Mouse (Mus musculus): ENCODE measurements around the gene Sfxn5. TPM values are rescaled to one million over a fixed set of nuclear protein-coding genes. Genes with fewer than 3 reads are reported as not detected.

Gene Sfxn5
- polyA plus RNA-seq, 1 experiment: 2.0 TPM

- H3ac ChIP-seq (ENCODE audit: control insufficient read depth, insufficient read length): no peak overlapping the region
- peaks cover 43% of the 10 kb centered on the region for H3K27me3 ChIP-seq (ENCODE audit: control insufficient read depth, insufficient read depth, insufficient read length)
- TF ChIP-seq POLR2AphosphoS2 (IDR thresholded peaks at IDR 0.05; ENCODE audit: insufficient read length, low read depth) (no peak), TCF12 (IDR thresholded peaks at IDR 0.05; ENCODE audit: insufficient read depth, poor library complexity, severe bottlenecking) (no peak), POLR2A (IDR thresholded peaks at IDR 0.05; ENCODE audit: insufficient read length, low read depth) (no peak), USF1 (IDR thresholded peaks at IDR 0.05; ENCODE audit: low read depth) (no peak), SRF (IDR thresholded peaks at IDR 0.05; ENCODE audit: control insufficient read depth, insufficient read length, low read depth) (no peak), MYOD1 (IDR thresholded peaks at IDR 0.05; ENCODE audit: control insufficient read depth in 1 of 3, insufficient read length in 2 of 3, low read depth in 2 of 3) (no peak), E2F4 (IDR thresholded peaks at IDR 0.05; ENCODE audit: insufficient read depth) (no peak)
- no peak overlapping the region for H3K4me2 ChIP-seq (ENCODE audit: low read depth)
- no peaks in the 10 kb centered on the region for H3K36me3 ChIP-seq (ENCODE audit: control insufficient read depth, insufficient read depth)
- H3K4me3 ChIP-seq: no peak overlapping the region
- no peaks in the 10 kb centered on the region for H3K79me2 ChIP-seq (ENCODE audit: control insufficient read depth, insufficient read depth)
Observed at GRCm38 (mm10) chr6:85183951-85184350, 149.3 kb downstream of the Sfxn5 start.

- H3K4me2 ChIP-seq (ENCODE audit: low read depth): no peak overlapping the region
- TF ChIP-seq USF1 (IDR thresholded peaks at IDR 0.05; ENCODE audit: low read depth) (no peak), POLR2A (IDR thresholded peaks at IDR 0.05; ENCODE audit: insufficient read length, low read depth) (no peak), TCF3 (IDR thresholded peaks at IDR 0.05; ENCODE audit: insufficient read length, low read depth) (no peak), E2F4 (IDR thresholded peaks at IDR 0.05; ENCODE audit: insufficient read depth) (no peak), CEBPB (IDR thresholded peaks at IDR 0.05; ENCODE audit: insufficient read depth, poor library complexity, severe bottlenecking) (no peak), SRF (IDR thresholded peaks at IDR 0.05; ENCODE audit: control insufficient read depth, insufficient read length, low read depth) (no peak), MYOG (IDR thresholded peaks at IDR 0.05; ENCODE audit: control insufficient read depth in 1 of 3, insufficient read depth in 1 of 3, insufficient read length in 2 of 3, low read depth in 2 of 3) (no peak), TCF12 (IDR thresholded peaks at IDR 0.05; ENCODE audit: insufficient read depth, poor library complexity, severe bottlenecking) (no peak), REST (IDR thresholded peaks at IDR 0.05; ENCODE audit: insufficient read depth, insufficient read length) (no peak)
- H3ac ChIP-seq (ENCODE audit: control insufficient read depth, insufficient read length): no peak overlapping the region
- no peaks in the 10 kb centered on the region for H3K79me2 ChIP-seq (ENCODE audit: control insufficient read depth, insufficient read depth)
- no peak overlapping the region for H3K4me3 ChIP-seq
- peaks cover 30% of the 10 kb centered on the region for H3K27me3 ChIP-seq (ENCODE audit: control insufficient read depth, insufficient read depth, insufficient read length)
- no peaks in the 10 kb centered on the region for H3K36me3 ChIP-seq (ENCODE audit: control insufficient read depth, insufficient read depth)
Observed at GRCm38 (mm10) chr6:85180036-85180435, 153.2 kb downstream of the Sfxn5 start.

GRCm38 (mm10) chr6:85179569-85179968, 153.7 kb downstream of the Sfxn5 start:
- peaks cover 30% of the 10 kb centered on the region for H3K27me3 ChIP-seq (ENCODE audit: control insufficient read depth, insufficient read depth, insufficient read length)
- TF ChIP-seq E2F4 (IDR thresholded peaks at IDR 0.05; ENCODE audit: insufficient read depth): no peak
- no peak for TF ChIP-seq MAX (IDR thresholded peaks at IDR 0.05; ENCODE audit: low read depth)
- no peak for TF ChIP-seq MYOG (IDR thresholded peaks at IDR 0.05; ENCODE audit: control insufficient read depth in 1 of 3, insufficient read depth in 1 of 3, insufficient read length in 2 of 3, low read depth in 2 of 3)
- TF ChIP-seq POLR2A (IDR thresholded peaks at IDR 0.05; ENCODE audit: insufficient read length, low read depth): no peak
- no peak for TF ChIP-seq TCF12 (IDR thresholded peaks at IDR 0.05; ENCODE audit: insufficient read depth, poor library complexity, severe bottlenecking)
- no peak for TF ChIP-seq REST (IDR thresholded peaks at IDR 0.05; ENCODE audit: insufficient read depth, insufficient read length)
- no peak for TF ChIP-seq POLR2AphosphoS2 (IDR thresholded peaks at IDR 0.05; ENCODE audit: insufficient read length, low read depth)
- TF ChIP-seq SRF (IDR thresholded peaks at IDR 0.05; ENCODE audit: control insufficient read depth, insufficient read length, low read depth): no peak
- no peak for TF ChIP-seq CEBPB (IDR thresholded peaks at IDR 0.05; ENCODE audit: insufficient read depth, poor library complexity, severe bottlenecking)
- TF ChIP-seq MYOD1 (IDR thresholded peaks at IDR 0.05; ENCODE audit: control insufficient read depth in 1 of 3, insufficient read length in 2 of 3, low read depth in 2 of 3): no peak
- TF ChIP-seq TCF3 (IDR thresholded peaks at IDR 0.05; ENCODE audit: insufficient read length, low read depth): no peak
- no peak for TF ChIP-seq USF1 (IDR thresholded peaks at IDR 0.05; ENCODE audit: low read depth)
- no peak overlapping the region for H3K4me2 ChIP-seq (ENCODE audit: low read depth)
- H3ac ChIP-seq (ENCODE audit: control insufficient read depth, insufficient read length): no peak overlapping the region
- no peak overlapping the region for H3K4me3 ChIP-seq
- no peaks in the 10 kb centered on the region for H3K36me3 ChIP-seq (ENCODE audit: control insufficient read depth, insufficient read depth)
- H3K79me2 ChIP-seq (ENCODE audit: control insufficient read depth, insufficient read depth): no peaks in the 10 kb centered on the region

GRCm38 (mm10) chr6:85165440-85165921, 167.7 kb downstream of the Sfxn5 start:
- TF ChIP-seq REST (IDR thresholded peaks at IDR 0.05; ENCODE audit: insufficient read depth, insufficient read length) (no peak), MYOG (IDR thresholded peaks at IDR 0.05; ENCODE audit: control insufficient read depth in 1 of 3, insufficient read depth in 1 of 3, insufficient read length in 2 of 3, low read depth in 2 of 3) (no peak), E2F4 (IDR thresholded peaks at IDR 0.05; ENCODE audit: insufficient read depth) (no peak), USF1 (IDR thresholded peaks at IDR 0.05; ENCODE audit: low read depth) (no peak), POLR2A (IDR thresholded peaks at IDR 0.05; ENCODE audit: insufficient read length, low read depth) (no peak), POLR2AphosphoS2 (IDR thresholded peaks at IDR 0.05; ENCODE audit: insufficient read length, low read depth) (no peak), TCF12 (IDR thresholded peaks at IDR 0.05; ENCODE audit: insufficient read depth, poor library complexity, severe bottlenecking) (no peak), MAX (IDR thresholded peaks at IDR 0.05; ENCODE audit: low read depth) (no peak), MYOD1 (IDR thresholded peaks at IDR 0.05; ENCODE audit: control insufficient read depth in 1 of 3, insufficient read length in 2 of 3, low read depth in 2 of 3) (no peak), SRF (IDR thresholded peaks at IDR 0.05; ENCODE audit: control insufficient read depth, insufficient read length, low read depth) (no peak), TCF3 (IDR thresholded peaks at IDR 0.05; ENCODE audit: insufficient read length, low read depth) (no peak), CEBPB (IDR thresholded peaks at IDR 0.05; ENCODE audit: insufficient read depth, poor library complexity, severe bottlenecking) (no peak)
- Histone ChIP-seq H3K4me2 (ENCODE audit: low read depth) (no peak overlapping the region), H3K27me3 (ENCODE audit: control insufficient read depth, insufficient read depth, insufficient read length) (peaks cover 45% of the 10 kb centered on the region), H3ac (ENCODE audit: control insufficient read depth, insufficient read length) (no peak overlapping the region), H3K36me3 (ENCODE audit: control insufficient read depth, insufficient read depth) (no peaks in the 10 kb centered on the region), H3K79me2 (ENCODE audit: control insufficient read depth, insufficient read depth) (no peaks in the 10 kb centered on the region), H3K4me3 (no peak overlapping the region)

Other genes starting within 250 kb of the Sfxn5 start
- gene Spr, start 195.7 kb downstream of the Sfxn5 start, polyA plus RNA-seq (2012; fragmentation: generic; extraction: Trizol): 72.4 TPM
- gene Emx1, start 146.0 kb downstream of the Sfxn5 start, polyA plus RNA-seq (2012; fragmentation: generic; extraction: Trizol): not detected
- 24.8 TPM for gene Rab11fip5, start 41.2 kb upstream of the Sfxn5 start, polyA plus RNA-seq (2012; fragmentation: generic; extraction: Trizol)
- not detected for gene Noto, start 90.5 kb upstream of the Sfxn5 start, polyA plus RNA-seq (2012; fragmentation: generic; extraction: Trizol)
- 34.6 TPM for gene Smyd5, start 98.6 kb upstream of the Sfxn5 start, polyA plus RNA-seq (2012; fragmentation: generic; extraction: Trizol)
- 334 TPM for gene Cct7, start 118.1 kb upstream of the Sfxn5 start, polyA plus RNA-seq (2012; fragmentation: generic; extraction: Trizol)
- 17.6 TPM for gene Pradc1, start 118.5 kb upstream of the Sfxn5 start, polyA plus RNA-seq (2012; fragmentation: generic; extraction: Trizol)
- gene Fbxo41, start 169.6 kb upstream of the Sfxn5 start, polyA plus RNA-seq (2012; fragmentation: generic; extraction: Trizol): not detected
- not detected for gene Egr4, start 180.2 kb upstream of the Sfxn5 start, polyA plus RNA-seq (2012; fragmentation: generic; extraction: Trizol)